Mouse (Mus musculus) c-Kit-negative CD71-positive TER-119-positive erythroid progenitor cells, embryonic 14.5 days (primary cell): ENCODE data around the gene Cntn2.

Experiments
- DNase-seq: peaks from one replicate; pipeline ENCODE4 v3.0.0-alpha.2; 2013; ENCODE audit warnings: low read depth, low spot score

Cntn2 gene

GRCm38 (mm10) chr1:132542762-132543306 is at the start of gene Cntn2:
Gene Cntn2 (minus strand): TSS chr1:132543256.
- no peak for DNase-seq

GRCm38 (mm10) chr1:132592145-132592544 is 49.1 kb upstream of the Cntn2 start:
- no peak for DNase-seq

GRCm38 (mm10) chr1:132591399-132591930 is 48.4 kb upstream of the Cntn2 start:
- no peak for DNase-seq

GRCm38 (mm10) chr1:132586679-132587201 is 43.7 kb upstream of the Cntn2 start:
- no peak for DNase-seq

- no peak for DNase-seq
Observed at GRCm38 (mm10) chr1:132585376-132585775, 42.3 kb upstream of the Cntn2 start.

GRCm38 (mm10) chr1:132582998-132583604 is 40.0 kb upstream of the Cntn2 start:
- DNase-seq: no peak

GRCm38 (mm10) chr1:132581845-132582839 is 39.1 kb upstream of the Cntn2 start:
- no peak for DNase-seq

- no peak for DNase-seq
Observed at GRCm38 (mm10) chr1:132580063-132580462, 37.0 kb upstream of the Cntn2 start.

- no peak for DNase-seq
Observed at GRCm38 (mm10) chr1:132576845-132577244, 33.8 kb upstream of the Cntn2 start.

- DNase-seq: no peak
Observed at GRCm38 (mm10) chr1:132572851-132573250, 29.8 kb upstream of the Cntn2 start.

GRCm38 (mm10) chr1:132571613-132572012 is 28.6 kb upstream of the Cntn2 start:
- no peak for DNase-seq

GRCm38 (mm10) chr1:132570906-132571305 is 27.9 kb upstream of the Cntn2 start:
- DNase-seq: no peak

GRCm38 (mm10) chr1:132570068-132570780 is 27.2 kb upstream of the Cntn2 start:
- DNase-seq: no peak

- DNase-seq: no peak
Observed at GRCm38 (mm10) chr1:132569516-132569915, 26.5 kb upstream of the Cntn2 start.

GRCm38 (mm10) chr1:132567336-132568125 is 24.5 kb upstream of the Cntn2 start:
- no peak for DNase-seq

GRCm38 (mm10) chr1:132565766-132566165 is 22.7 kb upstream of the Cntn2 start:
- DNase-seq: no peak

GRCm38 (mm10) chr1:132564946-132565345 is 21.9 kb upstream of the Cntn2 start:
- no peak for DNase-seq

- DNase-seq: no peak
Observed at GRCm38 (mm10) chr1:132562337-132562795, 19.3 kb upstream of the Cntn2 start.

- no peak for DNase-seq
Observed at GRCm38 (mm10) chr1:132560907-132561700, 18.0 kb upstream of the Cntn2 start.

- DNase-seq: no peak
Observed at GRCm38 (mm10) chr1:132559045-132559444, 16.0 kb upstream of the Cntn2 start.
